Comparison of ENCODE assay signal across 8 mouse cellular contexts in the genomic region with DNA sequence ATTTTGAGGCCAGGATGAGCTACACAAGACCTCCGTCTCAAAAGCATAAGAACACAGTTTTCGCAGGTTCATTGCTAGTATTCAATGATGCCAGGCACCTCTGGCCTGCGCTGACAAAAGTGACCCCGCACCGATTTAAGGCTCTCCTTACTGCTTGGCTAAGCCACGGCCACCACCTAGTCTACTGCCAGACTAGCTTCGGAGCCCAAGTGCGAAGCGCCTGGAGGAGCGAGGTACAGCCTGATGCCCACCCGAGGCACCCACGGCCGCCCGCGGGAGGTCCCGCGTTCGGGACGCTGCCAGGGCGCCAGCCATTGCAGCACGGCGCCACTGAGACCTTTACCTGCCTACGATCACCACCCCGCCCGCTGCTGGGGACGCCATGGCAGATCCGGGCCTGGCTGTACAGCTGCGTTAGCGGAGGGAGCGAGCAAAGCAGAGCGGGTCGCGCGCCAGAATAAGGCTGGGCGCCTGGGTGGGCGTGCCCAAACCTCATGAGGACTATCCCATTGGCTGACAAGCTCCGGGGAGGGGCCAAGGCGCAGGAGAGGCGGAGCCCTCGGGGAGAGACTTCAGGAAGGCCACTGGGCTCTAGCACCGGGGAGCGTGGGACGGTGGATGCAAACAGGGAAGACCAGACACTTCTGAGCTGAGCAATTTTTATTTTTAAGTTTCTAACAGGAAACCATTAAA. TPM values are rescaled to one million over a fixed set of nuclear protein-coding genes. Genes with fewer than 3 reads are reported as not detected.
A peak's percentile ranks its signal among the peaks of the same experiment; 100 is the strongest.
DNase-seq lines count a peak whose midpoint lies in the region; ATAC-seq and TF ChIP-seq lines count a peak whose summit lies in the region.

A gene (minus strand): TSS at position 465 of the 693 bp plus-strand sequence.

- H3K4me3 ChIP-seq in embryonic facial prominence, embryonic 13.5 days: peak within 1 kb of the TSS; percentile 65
- peak within 1 kb of the TSS; percentile 66 for H3K4me3 ChIP-seq in kidney, adult 2 months (ENCODE audit: insufficient read depth, low read depth, low read length)
- H3K4me3 ChIP-seq in limb, embryonic 12.5 days (replicated peaks): peak within 1 kb of the TSS; percentile 65
- peak within 1 kb of the TSS; percentile 50 for H3K4me3 ChIP-seq in midbrain, embryonic 15.5 days
- peak within 1 kb of the TSS; percentile 70 for H3K4me3 ChIP-seq in spleen, adult 2 months (ENCODE audit: extremely low read depth, insufficient read depth, insufficient read length)

- H3K9ac ChIP-seq in embryonic facial prominence, embryonic 13.5 days: peak within 1 kb of the TSS; percentile 83
- H3K9ac ChIP-seq in limb, embryonic 12.5 days (replicated peaks): peak within 1 kb of the TSS; percentile 82
- H3K9ac ChIP-seq in midbrain, embryonic 15.5 days: peak within 1 kb of the TSS; percentile 64

- peak within 1 kb of the TSS; percentile 77 for H3K4me2 ChIP-seq in embryonic facial prominence, embryonic 13.5 days
- peak within 1 kb of the TSS; percentile 78 for H3K4me2 ChIP-seq in limb, embryonic 12.5 days
- peak within 1 kb of the TSS; percentile 73 for H3K4me2 ChIP-seq in midbrain, embryonic 15.5 days

- peak; percentile 88 for DNase-seq in 3134 (ENCODE audit: extremely low read depth, insufficient read length, low spot score)
- peak; percentile 98 to 99 for DNase-seq in adrenal gland, postnatal 36 days
- peak; percentile 98 for DNase-seq in heart, adult 18-20 months
- peak; percentile 99 for DNase-seq in kidney, adult 2 months
- DNase-seq in spleen, adult 2 months (ENCODE audit: low read depth in 1 of 2, low spot score in 2 of 2): peak; percentile 84 to 96

- WGBS in embryonic facial prominence, embryonic 13.5 days: 2% methylated on average over 42 of the region's 43 CpGs
- 3% methylated on average over 43 of the region's 43 CpGs for WGBS in kidney, adult 2 months
- WGBS in limb, embryonic 12.5 days: 2% methylated on average over 43 of the region's 43 CpGs
- 2% methylated on average over 43 of the region's 43 CpGs for WGBS in midbrain, embryonic 15.5 days
- 3% methylated on average over 43 of the region's 43 CpGs for WGBS in spleen, adult 2 months

- H3K9me3 ChIP-seq in embryonic facial prominence, embryonic 13.5 days: no peaks in the 10 kb centered on the region
- H3K9me3 ChIP-seq in limb, embryonic 12.5 days: no peaks in the 10 kb centered on the region; the same call in 1 of the 2 replicates
- H3K9me3 ChIP-seq in midbrain, embryonic 15.5 days: no peaks in the 10 kb centered on the region

- no peak for TF ChIP-seq CTCF in kidney, adult 2 months (conservative IDR thresholded peaks at IDR 0.05; ENCODE audit: insufficient read depth, insufficient read length, low read depth, low read length)
- TF ChIP-seq CTCF in spleen, adult 2 months (IDR thresholded peaks at IDR 0.05; ENCODE audit: extremely low read depth, insufficient read depth, insufficient read length, insufficient replicate concordance): no peak

- peak within 1 kb of the TSS; percentile 48; the same call in 1 of the 2 replicates for H3K27ac ChIP-seq in embryonic facial prominence, embryonic 13.5 days
- peak within 1 kb of the TSS; percentile 88 for H3K27ac ChIP-seq in kidney, adult 2 months (ENCODE audit: insufficient read depth, low read depth, low read length)
- peak within 1 kb of the TSS; percentile 24; the same call in 1 of the 2 replicates for H3K27ac ChIP-seq in limb, embryonic 12.5 days
- no peak within 1 kb of the TSS for H3K27ac ChIP-seq in midbrain, embryonic 15.5 days
- peak within 1 kb of the TSS; percentile 66 for H3K27ac ChIP-seq in spleen, adult 2 months (ENCODE audit: insufficient read depth, low read length)

- peak; percentile 89 for TF ChIP-seq POLR2A in kidney, adult 2 months (IDR thresholded peaks at IDR 0.05; ENCODE audit: low read depth, low read length)
- TF ChIP-seq POLR2A in spleen, adult 2 months (IDR thresholded peaks at IDR 0.05; ENCODE audit: low read depth, low read length): peak; percentile 63

- H3K4me1 ChIP-seq in embryonic facial prominence, embryonic 13.5 days: peaks cover 8% of the 10 kb centered on the region; the same call in 1 of the 2 replicates
- peaks cover 6% of the 10 kb centered on the region for H3K4me1 ChIP-seq in kidney, adult 2 months (ENCODE audit: control insufficient read depth, insufficient read depth, low read length)
- H3K4me1 ChIP-seq in limb, embryonic 12.5 days (replicated peaks): no peaks in the 10 kb centered on the region
- H3K4me1 ChIP-seq in midbrain, embryonic 15.5 days: peaks cover 7% of the 10 kb centered on the region
- peaks cover 3% of the 10 kb centered on the region; the same call in 1 of the 2 replicates for H3K4me1 ChIP-seq in spleen, adult 2 months (ENCODE audit: control insufficient read depth, insufficient read depth, insufficient read length)

- H3K27me3 ChIP-seq in embryonic facial prominence, embryonic 13.5 days: peaks cover 7% of the 10 kb centered on the region; the same call in 1 of the 2 replicates
- H3K27me3 ChIP-seq in kidney, adult 2 months (replicated peaks; ENCODE audit: control insufficient read depth, insufficient read depth, low read length): no peaks in the 10 kb centered on the region
- peaks cover 12% of the 10 kb centered on the region; the same call in 1 of the 2 replicates for H3K27me3 ChIP-seq in limb, embryonic 12.5 days
- H3K27me3 ChIP-seq in midbrain, embryonic 15.5 days (replicated peaks): no peaks in the 10 kb centered on the region
- no peaks in the 10 kb centered on the region for H3K27me3 ChIP-seq in spleen, adult 2 months (ENCODE audit: control insufficient read depth, insufficient read depth, low read length)

- H3K36me3 ChIP-seq in embryonic facial prominence, embryonic 13.5 days: no peaks in the 10 kb centered on the region
- no peaks in the 10 kb centered on the region for H3K36me3 ChIP-seq in kidney, adult 2 months (ENCODE audit: control insufficient read depth, insufficient read depth, low read length)
- H3K36me3 ChIP-seq in limb, embryonic 12.5 days: no peaks in the 10 kb centered on the region
- no peaks in the 10 kb centered on the region for H3K36me3 ChIP-seq in midbrain, embryonic 15.5 days (replicated peaks)
- no peaks in the 10 kb centered on the region for H3K36me3 ChIP-seq in spleen, adult 2 months (ENCODE audit: control insufficient read depth, insufficient read depth, low read length)

- peak; percentile 99 for ATAC-seq in embryonic facial prominence, embryonic 13.5 days (ENCODE audit: insufficient number of reproducible peaks, insufficient read depth, low FRiP score, low TSS enrichment, low read depth)
- peak; percentile 97 for ATAC-seq in limb, embryonic 12.5 days (ENCODE audit: insufficient number of reproducible peaks, insufficient read depth, low FRiP score, low TSS enrichment, low read depth)
- peak; percentile 100 for ATAC-seq in midbrain, embryonic 15.5 days (replicated peaks)

RNA-seq across cellular contexts. Expression of the gene that starts here (rescaled TPM):
- 10 to 100 TPM; 12.7 to 18.4 TPM for total RNA-seq in adrenal gland, postnatal 36 days (2021)
- 28.8 and 28.9 TPM in 2 replicates for polyA plus RNA-seq in embryonic facial prominence, embryonic 13.5 days (2015; fragmentation: Nextera tagmentation; extraction: Ambion mirVana)
- total RNA-seq in heart, adult 18-20 months (2021): 1 to 10 TPM; 5.1 to 8.3 TPM
- polyA plus RNA-seq in kidney, adult 2 months (2012; rRNA removed): 577 and 580 TPM in 2 replicates
- polyA plus RNA-seq in limb, embryonic 12.5 days (2016; fragmentation: Nextera tagmentation; extraction: Ambion mirVana): 16.7 and 18.2 TPM in 2 replicates
- polyA plus RNA-seq in midbrain, embryonic 15.5 days (2015; fragmentation: Nextera tagmentation; extraction: Ambion mirVana): 9.2 and 13.4 TPM in 2 replicates
- 14.7 and 14.9 TPM in 2 replicates for polyA plus RNA-seq in spleen, adult 2 months (2012; rRNA removed)

Comparison
In these comparisons a context has a peak if more than half of its experiments do, and no peak if none do; other contexts are left out.
1. RNA of the gene that starts here (polyA plus RNA-seq): 577 to 580 TPM in kidney, adult 2 months; 28.8 to 28.9 TPM in embryonic facial prominence, embryonic 13.5 days, 16.7 to 18.2 TPM in limb, embryonic 12.5 days, 14.7 to 14.9 TPM in spleen, adult 2 months and 9.2 to 13.4 TPM in midbrain, embryonic 15.5 days; every median in the first group is over 10 times any median in the second.
2. Peak in every context shown above with its lines, with median percentiles within 50 percentile points of each other: DNase-seq, ATAC-seq, H3K4me2 ChIP-seq, H3K4me3 ChIP-seq and H3K9ac ChIP-seq.